Mouse (Mus musculus) stomach, embryonic 15.5 days (tissue): Measurements from ENCODE around the gene Parn. TPM values are rescaled to one million over a fixed set of nuclear protein-coding genes. Genes with fewer than 3 reads are reported as not detected.
"Not testable (repeated sequence)": the region's sequence is repeated elsewhere in the genome, so short reads cannot be mapped to it uniquely, and the experiment has no call there.

Source experiments
- ATAC-seq: fragments of 200-750 bp; cut with Nextera tagmentation; 2 replicates; pipeline ENCODE4 v1.8.0; 2017; ENCODE audit warnings: low read depth, moderate number of reproducible peaks, moderate TSS enrichment; ENCODE audit not compliant: insufficient read depth, low FRiP score
- H3K27ac ChIP-seq: fragments of 300-500 bp; sonication (generic); 2 replicates; pipeline ENCODE4 v1.5.1; 2015; ENCODE audit warnings: mild to moderate bottlenecking, inconsistent platforms
- H3K27me3 ChIP-seq: fragments of 300-500 bp; sonication (generic); replicated peaks from 2 replicates; pipeline ENCODE4 v1.6.1; 2015; ENCODE audit warnings: inconsistent platforms
- H3K36me3 ChIP-seq: fragments of 300-500 bp; sonication (generic); 2 replicates; pipeline ENCODE4 v1.6.1; 2015; ENCODE audit warnings: inconsistent platforms
- H3K4me1 ChIP-seq: fragments of 300-500 bp; sonication (generic); 2 replicates; pipeline ENCODE4 v1.6.1; 2015; ENCODE audit warnings: inconsistent platforms
- H3K4me2 ChIP-seq: fragments of 300-500 bp; sonication (generic); 2 replicates; pipeline ENCODE4 v1.6.1; 2015; ENCODE audit warnings: mild to moderate bottlenecking, inconsistent platforms
- H3K4me3 ChIP-seq: fragments of 300-500 bp; sonication (generic); replicated peaks from 2 replicates; pipeline ENCODE4 v1.5.1; 2015; ENCODE audit warnings: inconsistent platforms
- H3K9ac ChIP-seq: fragments of 300-500 bp; sonication (generic); 2 replicates; pipeline ENCODE4 v1.6.1; 2015; ENCODE audit warnings: inconsistent platforms
- H3K9me3 ChIP-seq: fragments of 300-500 bp; sonication (generic); 2 replicates; pipeline ENCODE4 v1.6.1; 2016; ENCODE audit warnings: inconsistent platforms
- WGBS: fragments of 180-500 bp; shearing (Covaris S2); methylation state at CpG from one replicate; pipeline ENCODE4 v1.1.7; 2015; 5-methylcytosine and 5-hydroxymethylcytosine counted together
- polyA plus RNA-seq: library from polyadenylated mRNA; unstranded; fragments of >200 nt; fragmentation: Nextera tagmentation; extraction: Ambion mirVana; gene quantifications from 2 replicates; pipeline ENCODE4 v1.2.1, GENCODE M21; 2015

Parn gene
- polyA plus RNA-seq, 1 experiment from 2014 or later: 39.4 TPM

GRCm38 (mm10) chr16:13670896-13671295 lies 2.9 kb upstream of the Parn start:
- not testable (repeated sequence) for H3K9ac ChIP-seq, H3K27me3 ChIP-seq, H3K27ac ChIP-seq, ATAC-seq, H3K36me3 ChIP-seq, H3K4me3 ChIP-seq, H3K9me3 ChIP-seq
- Histone ChIP-seq H3K4me2 (peak overlapping the region; percentile 63), H3K4me1 (peaks cover 13% of the 10 kb centered on the region)
- WGBS: 69% methylated on average over 5 of the region's 5 CpGs

GRCm38 (mm10) chr16:13669282-13669681 lies 1.3 kb upstream of the Parn start:
- H3K4me2 ChIP-seq: no peak overlapping the region
- H3K9ac ChIP-seq: no peak overlapping the region
- no peak for ATAC-seq
- H3K4me3 ChIP-seq: no peak overlapping the region
- peaks cover 11% of the 10 kb centered on the region; the same call in 1 of the 2 replicates for H3K36me3 ChIP-seq
- peaks cover 13% of the 10 kb centered on the region for H3K4me1 ChIP-seq
- no peaks in the 10 kb centered on the region for H3K27me3 ChIP-seq
- H3K27ac ChIP-seq: no peak overlapping the region
- WGBS: 90% methylated on average over 1 of the region's 1 CpGs
- no peaks in the 10 kb centered on the region for H3K9me3 ChIP-seq

- no peak for ATAC-seq
- peak overlapping the region; percentile 81 for H3K4me2 ChIP-seq
These were observed 585 bp upstream of the Parn start for GRCm38 (mm10) chr16:13668402-13669108.

DNA sequence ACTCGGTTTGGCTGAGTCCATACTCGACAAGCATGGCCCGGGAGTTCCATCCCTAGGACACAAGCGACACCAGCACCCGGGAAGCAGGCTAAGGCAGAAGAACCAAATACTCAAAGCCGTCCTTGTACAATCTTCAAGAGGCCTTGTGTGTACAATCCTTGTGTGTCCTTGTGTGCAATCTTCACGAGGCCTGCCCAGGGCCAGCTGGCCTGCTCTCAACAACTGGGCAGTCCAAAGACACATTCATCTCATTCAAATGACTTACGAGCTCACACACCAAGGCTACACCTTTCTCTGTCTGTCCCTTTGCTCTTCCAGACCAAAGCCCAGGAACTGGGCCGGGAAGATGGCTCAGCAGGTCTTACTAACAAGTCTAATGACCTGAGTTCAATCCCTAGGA lies 7.2 kb downstream of the Parn start:
- Histone ChIP-seq H3K27me3 (no peaks in the 10 kb centered on the region), H3K9ac (no peak overlapping the region), H3K36me3 (peaks cover 26% of the 10 kb centered on the region), H3K4me1 (no peaks in the 10 kb centered on the region), H3K4me3 (no peak overlapping the region), H3K27ac (no peak overlapping the region), H3K9me3 (no peaks in the 10 kb centered on the region), H3K4me2 (no peak overlapping the region)
- no peak for ATAC-seq
- WGBS: 90% methylated on average over 9 of the region's 9 CpGs

More at GRCm38 (mm10) chr16:13668402-13669108, 585 bp upstream of the Parn start:
- Histone ChIP-seq H3K36me3 (peaks cover 11% of the 10 kb centered on the region; the same call in 1 of the 2 replicates), H3K4me1 (peaks cover 13% of the 10 kb centered on the region), H3K9ac (no peak overlapping the region), H3K9me3 (no peaks in the 10 kb centered on the region), H3K27me3 (no peaks in the 10 kb centered on the region), H3K4me3 (peak overlapping the region; percentile 69), H3K27ac (peak overlapping the region; percentile 55; the same call in 1 of the 2 replicates)
- 71% methylated on average over 10 of the region's 10 CpGs for WGBS

DNA sequence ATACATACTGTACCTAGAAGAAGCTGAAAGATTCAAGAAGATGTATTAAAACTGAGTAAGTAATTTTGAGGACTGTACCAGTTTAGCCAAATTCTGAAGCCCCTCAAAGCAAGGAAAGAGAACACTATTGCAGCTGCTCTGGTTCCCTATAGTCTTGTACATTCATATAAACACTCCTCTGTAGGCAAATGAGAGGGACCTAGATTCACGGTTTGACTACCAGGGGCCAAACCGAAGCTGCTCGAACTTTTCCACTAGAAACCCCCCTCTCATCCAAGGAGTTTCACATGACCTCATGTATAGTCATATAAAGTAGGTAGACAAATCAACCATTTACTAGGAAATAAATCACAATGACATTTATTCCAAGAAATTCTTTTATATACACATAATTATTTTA lies 9.1 kb downstream of the Parn start:
- Histone ChIP-seq H3K9me3 (no peaks in the 10 kb centered on the region), H3K27me3 (no peaks in the 10 kb centered on the region), H3K4me3 (no peak overlapping the region), H3K4me1 (no peaks in the 10 kb centered on the region), H3K4me2 (no peak overlapping the region), H3K9ac (no peak overlapping the region), H3K27ac (no peak overlapping the region), H3K36me3 (peaks cover 23% of the 10 kb centered on the region)
- WGBS: 92% methylated on average over 3 of the region's 3 CpGs
- ATAC-seq: no peak

GRCm38 (mm10) chr16:13645930-13646329 lies 22.0 kb downstream of the Parn start:
- no peak overlapping the region for H3K4me2 ChIP-seq
- no peaks in the 10 kb centered on the region for H3K9me3 ChIP-seq
- WGBS: 70% methylated on average over 4 of the region's 4 CpGs
- H3K4me3 ChIP-seq: no peak overlapping the region
- peak overlapping the region; percentile 12; the same call in 1 of the 2 replicates for H3K27ac ChIP-seq
- peaks cover 12% of the 10 kb centered on the region; the same call in 1 of the 2 replicates for H3K36me3 ChIP-seq
- H3K27me3 ChIP-seq: no peaks in the 10 kb centered on the region
- H3K4me1 ChIP-seq: no peaks in the 10 kb centered on the region
- peak; percentile 65; the same call in 1 of the 2 replicates for ATAC-seq
- no peak overlapping the region for H3K9ac ChIP-seq

- H3K9ac ChIP-seq: no peak overlapping the region
- H3K4me1 ChIP-seq: no peaks in the 10 kb centered on the region
- H3K4me3 ChIP-seq: no peak overlapping the region
- H3K36me3 ChIP-seq: 0 out of 2 replicates have a peak, but pooled peaks cover 8% of the 10 kb centered on the region
- H3K27ac ChIP-seq: no peak overlapping the region
- no peaks in the 10 kb centered on the region for H3K27me3 ChIP-seq
- ATAC-seq: no peak
- H3K4me2 ChIP-seq: no peak overlapping the region
- H3K9me3 ChIP-seq: no peaks in the 10 kb centered on the region
- WGBS: 76% methylated on average over 3 of the region's 3 CpGs
These were observed 23.5 kb downstream of the Parn start for GRCm38 (mm10) chr16:13644474-13644873.

GRCm38 (mm10) chr16:13640064-13640463 lies 27.9 kb downstream of the Parn start:
- no peaks in the 10 kb centered on the region for H3K27me3 ChIP-seq
- H3K27ac ChIP-seq: no peak overlapping the region
- H3K9ac ChIP-seq: no peak overlapping the region
- WGBS: 82% methylated on average over 7 of the region's 7 CpGs
- no peak for ATAC-seq
- no peaks in the 10 kb centered on the region for H3K9me3 ChIP-seq
- no peak overlapping the region for H3K4me3 ChIP-seq
- peaks cover 26% of the 10 kb centered on the region for H3K36me3 ChIP-seq
- H3K4me1 ChIP-seq: no peaks in the 10 kb centered on the region
- no peak overlapping the region for H3K4me2 ChIP-seq

DNA sequence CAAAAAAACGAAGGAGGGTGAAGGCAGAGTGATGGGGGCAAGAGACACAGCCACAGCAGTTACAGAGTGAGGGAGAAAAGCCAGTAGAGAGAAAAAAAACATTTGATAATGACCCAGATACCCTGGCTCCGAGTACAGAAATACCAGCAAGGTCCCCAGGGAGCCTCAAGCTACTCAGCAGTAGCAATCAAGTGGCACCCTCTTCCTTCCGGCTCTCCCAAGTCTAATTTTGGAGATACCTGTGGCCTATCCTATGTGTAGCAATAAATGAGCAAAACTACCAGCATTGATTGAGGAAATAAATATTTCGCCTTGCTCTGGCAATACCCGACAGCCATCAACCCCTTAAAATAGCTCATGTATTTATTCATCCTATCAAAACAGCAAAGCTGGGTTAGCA lies 28.5 kb downstream of the Parn start:
- Histone ChIP-seq H3K27ac (no peak overlapping the region), H3K4me3 (no peak overlapping the region), H3K9me3 (no peaks in the 10 kb centered on the region), H3K9ac (no peak overlapping the region), H3K27me3 (no peaks in the 10 kb centered on the region), H3K4me2 (no peak overlapping the region), H3K4me1 (no peaks in the 10 kb centered on the region), H3K36me3 (peaks cover 26% of the 10 kb centered on the region)
- no peak for ATAC-seq
- 87% methylated on average over 5 of the region's 5 CpGs for WGBS

DNA sequence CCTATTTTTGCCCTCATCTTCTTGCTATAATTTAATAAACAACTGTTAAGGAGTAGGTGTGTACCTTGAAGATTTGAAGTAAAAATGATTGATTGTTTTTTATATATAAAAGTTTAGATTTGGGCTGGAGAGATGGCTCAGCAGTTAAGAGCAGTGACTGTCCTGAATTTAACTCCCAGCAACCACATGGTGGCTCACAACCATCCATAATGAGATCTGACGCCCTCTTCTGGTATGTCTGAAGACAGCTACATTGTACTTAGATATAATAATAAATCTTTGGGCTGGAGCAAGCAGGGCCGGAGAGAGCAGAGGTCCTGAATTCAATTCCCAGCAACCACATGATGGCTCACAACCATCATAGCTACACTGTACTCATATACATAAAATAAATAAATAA lies 29.8 kb downstream of the Parn start:
- not testable (repeated sequence) for H3K27me3 ChIP-seq, H3K4me3 ChIP-seq, H3K9me3 ChIP-seq, H3K27ac ChIP-seq, H3K9ac ChIP-seq, ATAC-seq, H3K4me1 ChIP-seq, H3K4me2 ChIP-seq
- peaks cover 36% of the 10 kb centered on the region for H3K36me3 ChIP-seq
- WGBS: 58% methylated on average over 2 of the region's 2 CpGs

- Histone ChIP-seq H3K4me2 (no peak overlapping the region), H3K4me1 (no peaks in the 10 kb centered on the region), H3K36me3 (peaks cover 13% of the 10 kb centered on the region; the same call in 1 of the 2 replicates), H3K27ac (no peak overlapping the region), H3K9me3 (no peaks in the 10 kb centered on the region), H3K27me3 (no peaks in the 10 kb centered on the region), H3K9ac (no peak overlapping the region), H3K4me3 (no peak overlapping the region)
- ATAC-seq: no peak
- WGBS: 52% methylated on average over 5 of the region's 5 CpGs
These were observed 39.6 kb downstream of the Parn start for GRCm38 (mm10) chr16:13628345-13628744.

- no peak for ATAC-seq
- H3K36me3 ChIP-seq: 0 out of 2 replicates have a peak, but pooled peaks cover 5% of the 10 kb centered on the region
- no peak overlapping the region for H3K9ac ChIP-seq
- no peaks in the 10 kb centered on the region for H3K27me3 ChIP-seq
- no peak overlapping the region for H3K27ac ChIP-seq
- no peaks in the 10 kb centered on the region for H3K4me1 ChIP-seq
- no peak overlapping the region for H3K4me2 ChIP-seq
- no peak overlapping the region for H3K4me3 ChIP-seq
- 90% methylated on average over 3 of the region's 3 CpGs for WGBS
- H3K9me3 ChIP-seq: no peaks in the 10 kb centered on the region
These were observed 46.0 kb downstream of the Parn start for GRCm38 (mm10) chr16:13621745-13622507.
